Mouse (Mus musculus) limb, embryonic 12.5 days (tissue): ENCODE results near the gene Gm45785. TPM values are rescaled to one million over a fixed set of nuclear protein-coding genes. Genes with fewer than 3 reads are reported as not detected.

Experiments
- ATAC-seq: fragments of 200-750 bp; cut with Nextera tagmentation; 2 replicates; pipeline ENCODE4 v1.8.0; 2017; ENCODE audit warnings: low read depth, moderate TSS enrichment; ENCODE audit not compliant: insufficient number of reproducible peaks, insufficient read depth, low FRiP score, low TSS enrichment
- H3K27ac ChIP-seq: fragments of 300-500 bp; sonication (generic); 2 replicates; pipeline ENCODE4 v1.5.1; 2016; ENCODE audit warnings: mild to moderate bottlenecking, moderate library complexity
- H3K27me3 ChIP-seq: fragments of 300-500 bp; sonication (generic); 2 replicates; pipeline ENCODE4 v1.6.1; 2016; ENCODE audit warnings: mild to moderate bottlenecking, moderate library complexity
- H3K36me3 ChIP-seq: fragments of 300-500 bp; sonication (generic); 2 replicates; pipeline ENCODE4 v1.6.1; 2016; ENCODE audit warnings: mild to moderate bottlenecking, moderate library complexity
- H3K4me1 ChIP-seq: fragments of 300-500 bp; sonication (generic); replicated peaks from 2 replicates; pipeline ENCODE4 v1.6.1; 2016
- H3K4me2 ChIP-seq: fragments of 300-500 bp; sonication (generic); 2 replicates; pipeline ENCODE4 v1.6.1; 2016; ENCODE audit warnings: mild to moderate bottlenecking, moderate library complexity
- H3K4me3 ChIP-seq: fragments of 300-500 bp; sonication (generic); replicated peaks from 2 replicates; pipeline ENCODE4 v1.5.1; 2016; ENCODE audit warnings: mild to moderate bottlenecking
- H3K9ac ChIP-seq: fragments of 300-500 bp; sonication (generic); replicated peaks from 2 replicates; pipeline ENCODE4 v1.6.1; 2016; ENCODE audit warnings: mild to moderate bottlenecking, moderate library complexity
- H3K9me3 ChIP-seq: fragments of 300-500 bp; sonication (generic); 2 replicates; pipeline ENCODE4 v1.6.1; 2016; ENCODE audit warnings: mild to moderate bottlenecking, moderate library complexity
- WGBS: fragments of 180-500 bp; shearing (Covaris S2); methylation state at CpG from one replicate; pipeline ENCODE4 v1.1.7; 2016; 5-methylcytosine and 5-hydroxymethylcytosine counted together
- polyA plus RNA-seq: library from polyadenylated mRNA; unstranded; fragments of >200 nt; fragmentation: Nextera tagmentation; extraction: Ambion mirVana; gene quantifications from 2 replicates; pipeline ENCODE4 v1.2.1, GENCODE M21; 2016

Gm45785 gene
- polyA plus RNA-seq, 1 experiment from 2014 or later: 0.23 TPM

DNA sequence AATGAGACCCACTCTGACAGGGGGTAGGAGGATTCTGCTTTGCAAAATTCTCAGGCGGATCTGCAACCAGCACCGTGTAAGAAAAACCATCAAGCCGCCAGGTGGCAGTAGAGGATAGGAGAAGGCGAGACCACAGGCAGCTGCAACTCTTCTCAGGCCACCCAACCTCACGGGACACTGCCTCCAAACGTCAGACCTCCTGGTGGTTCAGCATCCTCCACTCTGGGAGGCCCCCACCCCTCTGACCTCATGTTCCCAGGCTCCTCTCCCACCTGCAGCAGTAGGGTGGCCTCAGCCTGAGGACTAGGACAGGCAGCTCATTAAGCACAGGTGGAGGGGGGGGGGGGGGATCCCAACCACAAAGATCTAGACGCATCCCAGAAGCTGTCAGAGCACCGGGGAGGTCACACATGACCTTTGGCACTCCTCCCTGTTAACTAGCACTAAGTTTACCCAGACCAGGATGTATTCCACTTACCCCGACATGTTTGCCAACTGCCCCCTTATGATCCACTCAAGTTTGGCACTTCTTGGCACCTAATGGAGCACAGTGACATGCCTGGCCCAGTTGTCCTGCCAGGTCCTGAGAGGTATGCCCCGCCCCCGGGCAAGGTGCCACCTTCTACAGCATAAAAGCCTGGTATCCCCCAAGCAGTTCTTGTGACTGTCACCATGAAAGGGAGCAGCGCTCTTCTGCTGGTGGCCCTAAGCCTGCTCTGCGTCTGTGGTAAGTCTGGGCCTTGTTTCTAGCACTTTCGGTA lies 11.0 kb downstream of the Gm45785 start, which contains the start of gene Scgb1c1:
TSS of gene Scgb1c1 (plus strand) at position 643 of the 761 bp plus-strand sequence.
- H3K4me3 ChIP-seq: no peak within 1 kb of the TSS
- H3K36me3 ChIP-seq: no peaks in the 10 kb centered on the region
- H3K9ac ChIP-seq: no peak within 1 kb of the TSS
- H3K4me1 ChIP-seq: peaks cover 3% of the 10 kb centered on the region; the same call in 1 of the 2 replicates
- WGBS: 32% methylated on average over 14 of the region's 14 CpGs
- no peak within 1 kb of the TSS for H3K4me2 ChIP-seq
- no peaks in the 10 kb centered on the region for H3K9me3 ChIP-seq
- no peak within 1 kb of the TSS for H3K27ac ChIP-seq
- H3K27me3 ChIP-seq: peaks cover 53% of the 10 kb centered on the region
- peak; percentile 54; the same call in 1 of the 2 replicates for ATAC-seq

DNA sequence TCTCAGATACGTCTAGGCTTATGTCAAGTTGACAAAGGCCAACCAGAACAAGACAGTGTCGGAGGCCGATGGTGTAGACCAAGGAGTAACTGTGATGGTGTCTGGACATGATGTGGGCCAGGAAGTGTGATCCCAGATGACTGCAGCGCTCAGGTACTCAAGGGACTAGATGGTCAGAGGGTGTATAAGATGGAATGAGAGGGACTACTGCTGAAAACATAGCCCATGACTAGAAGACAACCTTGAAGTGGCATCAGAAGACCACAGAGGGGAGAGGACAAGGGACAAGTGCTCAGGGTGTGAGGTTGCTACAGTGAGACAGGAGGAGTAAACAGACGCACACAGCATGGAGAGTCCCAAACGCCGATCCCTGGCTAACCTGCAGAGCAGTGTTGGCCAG lies 12.3 kb downstream of the Gm45785 start:
- H3K4me1 ChIP-seq: peaks cover 3% of the 10 kb centered on the region; the same call in 1 of the 2 replicates
- no peak for ATAC-seq
- H3K27ac ChIP-seq: no peak overlapping the region
- H3K9me3 ChIP-seq: no peaks in the 10 kb centered on the region
- peaks cover 64% of the 10 kb centered on the region for H3K27me3 ChIP-seq
- WGBS: 74% methylated on average over 7 of the region's 7 CpGs
- H3K4me3 ChIP-seq: no peak overlapping the region
- H3K9ac ChIP-seq: no peak overlapping the region
- no peak overlapping the region for H3K4me2 ChIP-seq
- H3K36me3 ChIP-seq: no peaks in the 10 kb centered on the region

GRCm38 (mm10) chr7:140840750-140841735 lies 15.1 kb downstream of the Gm45785 start:
- Histone ChIP-seq H3K9me3 (no peaks in the 10 kb centered on the region), H3K9ac (no peak overlapping the region), H3K4me3 (no peak overlapping the region), H3K4me1 (peaks cover 3% of the 10 kb centered on the region; the same call in 1 of the 2 replicates), H3K36me3 (no peaks in the 10 kb centered on the region), H3K27ac (no peak overlapping the region), H3K27me3 (peaks cover 65% of the 10 kb centered on the region), H3K4me2 (no peak overlapping the region)
- WGBS: 41% methylated on average over 18 of the region's 19 CpGs
- ATAC-seq: no peak

- no peaks in the 10 kb centered on the region for H3K36me3 ChIP-seq
- no peaks in the 10 kb centered on the region for H3K9me3 ChIP-seq
- H3K4me2 ChIP-seq: no peak overlapping the region
- WGBS: 55% methylated on average over 5 of the region's 5 CpGs
- no peak overlapping the region for H3K4me3 ChIP-seq
- H3K27me3 ChIP-seq: peaks cover 60% of the 10 kb centered on the region
- H3K27ac ChIP-seq: no peak overlapping the region
- H3K4me1 ChIP-seq: 0 out of 2 replicates have a peak, but pooled peaks cover 3% of the 10 kb centered on the region
- ATAC-seq: no peak
- no peak overlapping the region for H3K9ac ChIP-seq
Measured at GRCm38 (mm10) chr7:140839556-140839955, 16.6 kb downstream of the Gm45785 start.

DNA sequence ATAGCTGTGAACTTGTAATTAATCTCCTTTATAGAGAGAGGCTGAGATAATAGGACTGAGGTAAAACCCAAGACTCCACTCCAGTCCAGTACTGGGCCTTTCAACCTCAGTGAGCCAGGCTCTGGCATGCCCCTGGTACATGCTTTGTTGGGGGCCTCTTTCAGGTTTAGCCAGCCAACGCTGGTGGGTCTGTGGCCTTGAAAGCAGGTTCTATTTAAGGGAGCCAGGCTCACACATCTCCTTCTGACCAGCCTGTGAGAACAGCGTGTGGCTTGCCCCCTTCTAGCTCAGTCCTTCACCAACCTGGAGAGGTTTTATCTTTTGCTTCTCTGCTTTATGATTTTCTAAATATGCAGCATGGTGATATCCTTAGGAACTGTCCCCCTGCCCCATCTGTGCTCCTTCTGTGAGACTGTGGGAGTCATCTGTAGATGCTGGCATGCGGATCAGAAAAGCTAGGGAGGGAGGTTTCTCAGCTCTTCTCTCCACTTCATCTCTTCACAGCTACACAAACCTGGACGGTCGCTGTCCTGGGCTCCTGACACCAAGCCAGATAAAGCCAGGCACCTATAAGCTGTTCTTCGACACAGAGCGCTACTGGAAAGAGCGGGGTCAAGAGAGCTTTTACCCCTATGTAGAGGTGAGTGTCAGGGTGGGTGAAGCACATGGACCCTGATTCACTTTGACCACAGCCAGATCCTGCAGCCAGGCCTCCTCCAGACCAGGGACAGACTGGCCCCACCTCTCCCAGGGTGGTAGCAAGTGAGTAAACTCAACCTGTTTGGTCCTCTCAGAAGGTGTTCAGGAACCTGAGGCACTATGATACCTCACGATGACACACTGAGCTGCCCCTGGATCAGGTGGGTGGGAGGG lies 19.7 kb downstream of the Gm45785 start:
- 83% methylated on average over 9 of the region's 9 CpGs for WGBS
- Histone ChIP-seq H3K27ac (no peak overlapping the region), H3K27me3 (peaks cover 33% of the 10 kb centered on the region), H3K9ac (no peak overlapping the region), H3K4me3 (no peak overlapping the region), H3K4me1 (0 out of 2 replicates have a peak, but pooled peaks cover 3% of the 10 kb centered on the region), H3K9me3 (no peaks in the 10 kb centered on the region), H3K36me3 (no peaks in the 10 kb centered on the region), H3K4me2 (no peak overlapping the region)
- no peak for ATAC-seq

DNA sequence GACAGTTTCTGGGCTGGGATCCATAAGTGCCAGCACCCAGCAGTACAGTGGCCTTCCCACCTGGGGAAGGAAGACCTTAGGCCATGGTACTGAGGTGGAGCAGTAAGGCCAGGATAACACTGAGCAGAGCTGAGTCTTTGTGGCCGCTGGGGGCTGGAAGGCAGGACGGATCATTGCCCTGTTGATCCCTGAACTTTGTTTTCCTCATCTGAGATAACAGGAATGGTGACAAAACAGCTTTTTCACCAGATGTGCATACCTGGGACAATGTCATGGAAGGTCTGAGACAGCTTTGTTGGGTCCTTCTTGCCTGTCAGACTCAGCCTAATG lies 20.4 kb downstream of the Gm45785 start:
- Histone ChIP-seq H3K9ac (no peak overlapping the region), H3K9me3 (no peaks in the 10 kb centered on the region), H3K27me3 (peaks cover 26% of the 10 kb centered on the region), H3K27ac (no peak overlapping the region), H3K4me2 (no peak overlapping the region), H3K4me1 (no peaks in the 10 kb centered on the region), H3K36me3 (no peaks in the 10 kb centered on the region), H3K4me3 (no peak overlapping the region)
- WGBS: 71% methylated on average over 2 of the region's 2 CpGs
- no peak for ATAC-seq

DNA sequence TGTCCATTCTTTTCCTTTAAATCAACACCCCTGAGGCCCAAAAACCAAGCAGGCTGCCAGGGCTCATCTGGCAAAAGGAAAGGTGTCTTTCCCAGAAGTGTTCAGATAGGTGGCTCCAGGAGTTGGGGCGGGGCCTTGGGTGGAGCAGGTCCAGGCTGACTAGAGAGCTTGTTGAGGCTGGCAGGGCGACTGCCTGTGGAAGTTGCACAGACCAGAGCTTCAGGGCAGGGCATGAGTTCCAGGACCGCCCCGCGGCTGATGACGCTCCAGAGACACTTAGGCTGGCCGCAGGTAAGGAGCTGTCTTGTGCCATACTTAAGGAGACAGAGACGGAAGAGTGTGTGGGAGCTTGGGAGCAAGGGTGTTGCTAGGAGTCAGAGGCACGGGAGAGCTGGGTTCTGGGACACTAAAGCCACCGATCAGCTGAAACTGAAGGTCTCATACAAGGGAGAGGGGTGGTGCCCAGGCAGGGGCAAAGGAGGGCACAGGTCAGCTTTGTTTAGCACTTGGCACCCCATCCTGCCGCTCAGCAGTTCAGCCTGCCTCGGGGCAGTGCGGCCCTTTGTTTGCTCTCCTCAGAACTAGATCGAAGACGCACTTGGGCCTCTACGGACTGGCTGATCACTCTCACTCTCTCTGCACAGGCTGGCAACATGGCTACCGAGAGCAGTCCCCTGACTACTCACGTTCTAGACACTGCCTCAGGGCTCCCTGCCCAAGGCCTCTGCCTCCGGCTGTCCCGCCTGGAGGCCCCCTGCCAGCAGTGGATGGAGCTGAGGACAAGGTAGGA lies 21.0 kb downstream of the Gm45785 start, which contains the start of gene Urah:
TSS of gene Urah (plus strand) at position 51 of the 790 bp plus-strand sequence.
- H3K27ac ChIP-seq: no peak within 1 kb of the TSS
- no peaks in the 10 kb centered on the region for H3K9me3 ChIP-seq
- peaks cover 20% of the 10 kb centered on the region for H3K27me3 ChIP-seq
- no peak within 1 kb of the TSS for H3K9ac ChIP-seq
- ATAC-seq: no peak
- 43% methylated on average over 20 of the region's 20 CpGs for WGBS
- H3K4me1 ChIP-seq: no peaks in the 10 kb centered on the region
- H3K4me2 ChIP-seq: no peak within 1 kb of the TSS
- H3K4me3 ChIP-seq: no peak within 1 kb of the TSS
- no peaks in the 10 kb centered on the region for H3K36me3 ChIP-seq

DNA sequence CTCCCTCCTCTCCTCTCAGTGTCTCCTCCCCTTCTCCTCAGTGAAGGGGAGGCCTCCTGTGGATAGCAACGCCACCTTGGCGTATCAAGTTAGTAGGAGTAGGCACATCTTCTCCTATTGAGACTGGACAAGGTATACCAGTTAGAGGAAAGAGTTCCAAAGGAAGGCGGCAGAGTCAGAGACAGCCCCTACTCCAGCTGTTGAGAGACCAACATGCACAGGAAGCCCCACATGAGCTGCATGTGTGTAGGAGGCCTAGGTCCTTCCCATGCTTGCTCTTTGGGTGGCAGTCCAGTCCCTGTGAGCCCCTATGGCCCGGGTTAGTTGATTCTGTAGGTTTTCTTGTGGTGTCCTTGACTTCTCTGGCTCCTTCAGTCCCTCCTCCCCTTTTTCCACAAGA lies 22.8 kb downstream of the Gm45785 start:
- 72% methylated on average over 4 of the region's 4 CpGs for WGBS
- H3K36me3 ChIP-seq: no peaks in the 10 kb centered on the region
- H3K27me3 ChIP-seq: peaks cover 3% of the 10 kb centered on the region; the same call in 1 of the 2 replicates
- H3K4me3 ChIP-seq: no peak overlapping the region
- H3K9me3 ChIP-seq: no peaks in the 10 kb centered on the region
- H3K9ac ChIP-seq: no peak overlapping the region
- H3K27ac ChIP-seq: no peak overlapping the region
- no peak overlapping the region for H3K4me2 ChIP-seq
- ATAC-seq: no peak
- no peaks in the 10 kb centered on the region for H3K4me1 ChIP-seq

GRCm38 (mm10) chr7:140831447-140831846 lies 24.7 kb downstream of the Gm45785 start:
- H3K4me1 ChIP-seq: no peaks in the 10 kb centered on the region
- no peak overlapping the region for H3K9ac ChIP-seq
- no peaks in the 10 kb centered on the region for H3K36me3 ChIP-seq
- H3K9me3 ChIP-seq: no peaks in the 10 kb centered on the region
- 76% methylated on average over 6 of the region's 6 CpGs for WGBS
- no peak overlapping the region for H3K4me3 ChIP-seq
- H3K27ac ChIP-seq: no peak overlapping the region
- H3K27me3 ChIP-seq: no peaks in the 10 kb centered on the region
- no peak for ATAC-seq
- no peak overlapping the region for H3K4me2 ChIP-seq
